Mouse (Mus musculus): Measurements from ENCODE around the gene Ptpn7.
"Not testable (repeated sequence)": the region's sequence is repeated elsewhere in the genome, so short reads cannot be mapped to it uniquely, and the experiment has no call there.

Gene Ptpn7

DNA sequence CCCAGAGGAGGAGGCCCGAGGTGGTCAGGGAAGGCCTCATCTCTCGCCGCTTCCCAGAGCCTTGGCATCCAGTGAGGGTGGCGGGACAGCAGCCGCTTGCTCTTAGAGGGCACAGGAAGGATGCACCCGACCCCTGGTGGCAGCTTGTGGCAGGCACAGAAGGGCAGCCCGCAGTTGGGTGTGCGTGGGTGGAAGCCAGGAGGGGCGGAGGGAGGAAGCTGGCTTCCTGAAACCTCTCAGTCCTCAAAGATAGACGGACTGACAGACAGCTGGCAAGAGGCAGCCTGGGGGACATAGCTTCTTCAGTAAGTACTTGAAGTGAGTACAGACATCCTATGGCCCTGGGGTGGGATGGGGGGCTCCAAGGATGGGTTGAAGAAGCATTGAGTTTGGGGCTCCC is at the start of gene Ptpn7:
Ptpn7 (plus strand) TSS at position 228 of the 400 bp plus-strand sequence.
- no peak for DNase-seq (ENCODE audit: low read depth, low spot score)

DNA sequence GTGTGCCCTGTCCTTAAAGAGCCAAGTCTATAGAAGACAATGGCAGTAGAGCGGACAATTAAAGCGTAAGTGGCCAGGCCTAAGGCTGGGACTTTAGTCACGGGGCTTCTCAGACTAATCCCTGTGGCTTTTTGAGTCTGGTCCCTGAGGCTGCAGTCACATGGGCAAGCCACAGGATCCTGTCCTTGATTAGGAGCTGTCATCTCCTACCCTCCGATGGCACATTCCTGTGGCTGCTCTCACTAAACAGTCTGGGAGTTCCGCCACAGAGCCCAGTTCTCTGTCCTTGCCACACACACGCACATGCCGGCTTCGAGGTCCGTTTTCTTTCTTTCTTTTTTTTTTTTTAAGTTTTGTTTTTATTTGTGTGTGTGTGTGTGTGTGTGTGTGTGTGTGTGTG is 49.0 kb upstream of the Ptpn7 start:
- no peak for DNase-seq (ENCODE audit: low read depth, low spot score)

DNA sequence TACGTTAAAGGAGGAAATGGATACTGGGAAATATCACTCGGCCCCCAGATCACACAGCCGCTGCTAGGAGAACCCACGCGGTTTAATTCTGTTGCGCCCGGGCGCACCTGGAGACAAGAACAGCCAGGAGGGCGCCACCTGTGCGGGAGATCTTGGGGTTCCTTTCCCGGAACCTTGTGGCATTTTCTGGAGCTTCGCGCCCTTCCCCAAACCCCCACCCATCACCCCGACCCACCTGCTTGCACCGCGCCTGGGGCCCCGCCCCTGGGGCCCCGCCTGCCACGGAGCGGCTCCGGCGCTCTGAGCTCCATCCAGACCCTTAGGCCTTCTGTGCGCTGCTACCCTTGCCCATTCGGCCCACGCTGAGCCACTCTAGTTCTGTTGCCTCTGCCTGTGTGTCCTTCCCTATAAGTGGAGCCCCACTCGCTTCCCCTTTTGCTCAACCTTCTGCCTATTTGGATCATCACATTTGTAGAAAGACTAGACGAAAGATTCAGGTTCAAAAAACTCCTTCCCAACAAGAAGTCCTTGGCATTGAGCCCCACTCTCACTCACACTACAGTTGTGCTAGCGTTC is 47.1 kb upstream of the Ptpn7 start:
- no peak for DNase-seq (ENCODE audit: low read depth, low spot score)

DNA sequence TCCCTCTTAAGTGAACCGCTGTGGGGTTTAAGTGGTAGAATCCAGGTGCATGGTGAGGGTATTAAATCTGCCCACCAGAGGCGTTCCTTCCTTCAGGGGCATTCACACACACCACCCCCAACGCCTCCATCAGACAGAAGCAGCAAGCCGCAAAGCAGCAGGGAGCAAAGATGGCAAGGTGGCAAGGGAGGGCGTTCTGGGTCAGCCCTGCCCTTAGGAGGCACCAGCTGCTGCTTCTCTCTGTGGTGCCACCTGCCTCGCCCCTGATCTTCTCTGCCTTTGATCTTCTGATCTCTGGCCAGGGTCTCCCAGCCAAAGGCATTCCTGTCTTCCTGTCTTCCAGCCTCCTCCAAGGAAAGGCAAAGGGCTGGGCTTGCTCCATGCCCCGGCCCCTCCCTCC is 46.5 kb upstream of the Ptpn7 start:
- DNase-seq (ENCODE audit: low read depth, low spot score): no peak

DNA sequence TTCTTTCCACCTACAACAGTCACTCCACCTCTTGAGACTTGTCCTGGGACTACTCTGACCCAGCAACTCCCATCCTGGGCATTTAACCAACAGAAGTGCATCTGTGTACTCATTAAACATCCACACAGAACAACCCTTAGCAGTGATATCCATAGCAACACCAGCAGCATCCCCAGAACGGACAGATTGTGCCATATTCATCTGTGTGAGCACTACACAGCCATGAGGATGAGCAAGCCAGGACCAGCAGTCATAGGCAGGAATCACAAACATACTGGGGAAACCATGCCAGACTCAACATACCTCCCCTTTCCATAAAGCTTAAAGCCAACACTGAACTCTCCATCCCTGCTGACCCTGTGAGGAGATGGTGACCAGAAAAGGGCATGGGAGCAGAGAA is 45.1 kb upstream of the Ptpn7 start:
- no peak for DNase-seq (ENCODE audit: low read depth, low spot score)

DNA sequence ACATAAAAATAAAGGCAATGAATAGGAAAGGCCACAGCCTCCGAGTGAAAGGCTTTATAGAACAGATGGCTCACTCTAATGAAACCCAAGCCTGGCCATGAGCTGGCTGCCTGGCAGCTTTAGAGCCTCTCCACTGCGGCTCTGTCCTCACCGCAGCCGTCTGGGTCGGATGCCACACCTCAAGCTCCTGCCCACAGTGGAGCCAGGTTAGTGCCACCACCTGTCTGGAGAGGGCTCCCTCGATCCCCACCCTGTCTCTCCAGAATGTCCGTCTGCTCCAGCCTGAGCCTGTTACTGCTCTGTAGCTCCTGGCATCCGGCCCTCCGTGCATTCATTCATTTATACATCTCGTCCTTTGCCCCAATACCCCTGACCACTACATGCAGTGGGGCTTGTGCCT is 42.9 kb upstream of the Ptpn7 start:
- no peak for DNase-seq (ENCODE audit: low read depth, low spot score)

DNA sequence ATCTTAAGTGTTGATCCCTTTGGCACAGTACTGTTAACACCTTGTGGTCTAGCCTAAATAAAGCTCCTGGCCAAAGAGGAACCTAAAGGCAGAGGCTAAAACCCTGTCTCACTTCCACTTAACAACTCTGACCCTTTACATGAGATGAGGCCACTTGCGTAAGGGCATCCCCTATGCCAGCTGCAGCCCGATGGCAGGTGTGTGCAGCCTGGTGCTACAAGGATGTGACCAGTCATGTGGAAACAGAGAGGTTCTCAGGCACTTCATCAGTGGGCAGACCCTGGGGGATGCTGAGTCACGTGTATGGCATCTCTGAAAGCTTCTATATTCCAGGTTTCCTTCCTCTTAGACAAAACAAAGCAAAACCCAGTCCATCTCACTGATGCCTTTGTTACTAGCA is 41.6 kb upstream of the Ptpn7 start:
- DNase-seq (ENCODE audit: low read depth, low spot score): no peak

DNA sequence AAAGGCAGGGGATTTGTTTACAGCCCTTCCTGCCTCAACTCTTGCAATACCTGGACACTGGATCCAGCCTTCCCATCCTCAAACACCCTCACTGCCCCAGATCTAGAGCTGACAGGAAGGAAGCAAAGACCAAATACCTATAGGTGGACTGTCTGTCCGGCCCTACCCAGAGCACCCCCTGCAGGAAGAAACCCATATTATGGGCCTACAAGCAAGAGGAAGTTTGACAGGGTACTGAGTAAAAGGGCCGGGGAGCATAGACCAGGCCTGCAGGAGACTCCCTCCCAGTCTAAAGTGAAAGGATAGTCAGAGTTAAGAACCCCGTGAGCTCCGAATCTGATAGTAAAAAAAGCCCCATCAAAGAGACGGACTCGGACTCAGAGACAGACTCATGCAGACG is 37.8 kb upstream of the Ptpn7 start:
- DNase-seq (ENCODE audit: low read depth, low spot score): no peak

DNA sequence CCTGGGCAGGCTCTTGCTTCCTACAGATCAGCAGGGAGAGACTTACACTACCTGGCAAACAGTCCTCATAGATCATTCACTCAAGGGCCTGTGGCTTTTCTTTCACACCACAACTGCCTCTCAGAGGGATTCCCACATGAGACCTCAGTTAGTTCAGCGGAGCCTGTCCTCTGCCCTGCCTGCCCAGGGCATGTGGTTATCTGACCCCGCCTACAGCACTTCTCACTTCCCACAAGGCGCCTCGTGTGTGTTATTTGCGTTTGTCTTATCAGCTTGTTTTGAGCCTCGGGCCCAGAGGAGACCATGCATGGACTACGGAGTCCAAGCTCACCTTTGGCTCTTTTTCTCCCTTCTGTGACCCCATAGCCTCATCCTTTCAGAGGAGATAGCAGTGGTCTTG is 37.3 kb upstream of the Ptpn7 start:
- no peak for DNase-seq (ENCODE audit: low read depth, low spot score)

DNA sequence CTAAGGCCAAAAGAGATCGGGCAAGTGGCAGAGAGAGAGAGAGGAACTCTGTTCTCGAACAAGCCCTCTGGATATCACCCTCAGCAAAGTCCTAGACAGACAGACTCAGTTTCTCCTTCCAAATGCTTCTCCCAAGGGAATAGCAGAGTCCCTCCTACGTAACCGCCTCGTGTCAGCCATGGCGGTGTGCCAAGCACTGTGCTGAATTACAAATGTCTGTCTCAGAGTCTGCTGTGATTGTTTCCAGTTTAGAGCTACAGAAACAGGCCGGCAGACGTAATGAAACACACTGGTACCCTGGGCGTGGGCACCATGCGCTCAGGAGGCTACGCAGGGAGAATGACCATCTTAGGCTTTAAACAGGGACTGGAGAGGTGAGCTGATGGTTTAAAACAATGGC is 36.2 kb upstream of the Ptpn7 start:
- DNase-seq (ENCODE audit: low read depth, low spot score): no peak

DNA sequence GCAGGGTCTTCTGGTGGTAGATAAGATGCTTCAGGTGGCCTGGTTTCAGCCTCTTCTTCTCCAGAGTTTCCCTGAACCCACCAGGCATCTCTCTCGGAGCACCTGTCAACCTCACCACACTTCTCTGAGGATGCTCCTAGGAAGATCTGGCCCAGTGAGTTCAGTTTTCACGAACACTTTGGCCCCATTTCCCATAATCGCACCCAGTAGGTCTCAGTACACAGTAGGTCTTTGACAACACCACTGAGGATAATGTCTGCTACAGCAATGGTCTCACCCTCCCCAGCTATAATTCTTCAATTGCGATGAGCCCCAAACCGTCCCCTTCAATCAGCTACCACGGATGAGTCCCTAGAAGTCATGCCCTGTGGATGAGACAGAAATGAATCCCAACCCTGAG is 35.1 kb upstream of the Ptpn7 start:
- no peak for DNase-seq (ENCODE audit: low read depth, low spot score)

DNA sequence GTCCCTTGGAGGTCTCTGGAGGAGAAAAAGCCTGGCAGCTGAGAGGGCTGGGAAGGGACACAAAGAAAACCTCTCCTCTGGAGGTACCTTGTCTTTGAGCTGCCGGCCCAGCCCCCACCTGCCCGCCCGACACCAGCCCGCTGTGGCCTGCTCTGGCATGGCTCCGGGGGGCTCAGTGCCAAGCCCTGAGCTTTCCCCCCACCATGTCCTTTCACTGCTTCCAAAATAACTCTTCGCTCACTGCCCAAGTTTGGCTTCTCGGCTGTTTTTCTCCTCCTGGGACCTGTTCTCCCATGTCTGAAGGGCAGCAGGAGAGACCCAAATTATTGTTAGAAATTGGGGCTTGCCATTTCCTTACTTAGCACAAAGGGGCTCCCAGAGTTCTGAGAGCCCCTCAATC is 34.1 kb upstream of the Ptpn7 start:
- DNase-seq (ENCODE audit: low read depth, low spot score): no peak

DNA sequence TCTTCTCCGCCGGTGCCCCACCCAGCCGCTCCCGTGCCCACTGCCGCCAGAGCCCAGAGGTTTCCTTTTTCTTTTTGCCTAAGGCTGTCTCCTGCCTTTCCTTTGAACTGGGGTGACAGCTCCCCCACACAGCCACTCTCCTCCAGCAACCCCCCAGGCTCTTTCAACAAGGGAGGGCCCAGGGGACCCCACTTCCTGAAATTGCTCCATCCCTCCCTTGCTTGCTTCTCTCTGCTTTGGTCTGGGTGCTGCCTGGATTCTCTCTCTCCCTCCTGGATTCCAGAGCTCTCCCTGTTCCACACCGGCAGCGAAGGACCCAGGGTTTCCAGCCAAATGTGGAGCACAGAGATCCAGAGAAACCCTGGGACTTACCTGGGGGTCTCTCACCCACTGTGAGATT is 32.1 kb upstream of the Ptpn7 start:
- no peak for DNase-seq (ENCODE audit: low read depth, low spot score)

DNA sequence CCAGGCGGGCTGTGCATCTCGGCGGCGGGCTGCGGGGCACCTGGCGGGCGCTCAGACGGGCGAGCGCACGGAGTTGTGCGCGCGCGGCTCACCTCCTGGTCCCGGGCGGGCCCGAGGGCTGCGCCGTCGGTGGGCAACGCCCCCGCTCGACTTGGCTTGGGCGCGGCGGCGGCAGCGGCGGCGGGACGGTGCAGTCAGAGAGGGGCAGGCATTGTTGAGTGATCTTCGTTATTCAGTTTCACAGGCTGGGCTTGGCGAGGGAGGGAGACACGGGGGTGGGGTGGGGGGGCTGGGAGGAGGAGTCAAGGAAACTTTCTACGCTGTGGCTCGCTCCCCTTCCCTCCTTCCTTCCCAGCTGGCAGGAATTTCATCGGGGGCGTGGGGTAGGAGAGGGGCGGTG is 27.4 kb upstream of the Ptpn7 start, which contains the start of gene Lgr6:
Lgr6 (minus strand) TSS at position 153 of the 400 bp plus-strand sequence.
- no peak for DNase-seq (ENCODE audit: low read depth, low spot score)

DNA sequence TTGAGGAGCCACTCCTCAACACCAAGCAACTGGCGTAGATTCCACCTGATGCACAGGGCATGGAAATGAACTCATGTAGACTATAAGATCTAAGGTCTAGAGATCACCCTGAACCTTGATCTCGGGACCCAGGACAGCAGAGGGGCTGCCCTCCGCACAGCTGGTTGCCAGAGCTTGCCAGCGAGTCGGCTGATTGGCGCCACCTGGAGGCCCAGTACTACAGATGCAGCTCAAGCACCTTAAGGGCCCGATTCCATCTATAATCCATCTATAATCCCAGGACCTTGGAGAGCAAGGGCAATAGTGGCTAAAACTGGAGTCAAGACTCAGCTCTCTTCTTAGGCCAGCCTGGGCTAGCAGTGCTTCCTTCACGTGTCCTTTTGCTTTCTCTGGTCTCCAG is 26.5 kb upstream of the Ptpn7 start:
- peak; percentile 54 for DNase-seq (ENCODE audit: low read depth, low spot score)

DNA sequence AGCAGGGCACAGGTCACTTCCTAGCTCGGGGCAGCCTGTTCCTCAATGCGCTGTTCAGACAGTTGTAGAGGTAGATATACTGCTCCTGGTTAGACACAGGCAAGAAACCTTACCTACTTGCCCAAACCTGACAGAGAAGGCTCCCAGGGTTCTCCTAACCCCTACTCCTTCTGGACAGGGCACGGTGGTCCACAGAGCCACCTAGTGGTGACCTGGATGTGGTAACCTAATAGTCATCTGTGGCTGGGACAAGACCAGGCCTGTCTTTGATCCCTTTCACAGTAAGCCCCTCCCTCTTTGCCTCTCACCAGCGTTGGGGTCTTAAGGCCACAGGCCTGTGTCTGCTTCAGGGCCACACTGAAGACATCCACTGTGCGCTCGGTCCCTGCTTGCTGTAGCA is 23.9 kb upstream of the Ptpn7 start:
- peak; percentile 40 for DNase-seq (ENCODE audit: low read depth, low spot score)

DNA sequence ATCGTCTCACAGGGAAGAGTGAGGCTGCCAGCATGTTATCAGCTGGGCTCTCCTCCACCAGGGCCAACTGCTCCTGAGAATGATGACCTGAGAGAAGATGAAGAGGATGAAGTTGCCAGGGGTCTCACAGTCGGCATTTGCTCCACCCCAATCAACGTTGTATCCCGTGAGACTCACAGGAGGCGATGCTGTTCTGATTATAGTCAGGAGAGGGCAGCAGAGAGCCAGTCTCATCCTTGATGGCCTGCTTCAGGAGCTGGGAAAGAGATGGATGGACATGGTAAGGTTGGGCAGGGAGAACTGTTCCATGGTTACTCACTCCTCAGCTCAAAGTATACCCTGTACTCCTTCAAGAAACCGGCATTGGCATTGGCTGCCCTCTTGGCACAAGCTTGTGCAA is 22.4 kb upstream of the Ptpn7 start:
- peak; percentile 45 for DNase-seq (ENCODE audit: low read depth, low spot score)

DNA sequence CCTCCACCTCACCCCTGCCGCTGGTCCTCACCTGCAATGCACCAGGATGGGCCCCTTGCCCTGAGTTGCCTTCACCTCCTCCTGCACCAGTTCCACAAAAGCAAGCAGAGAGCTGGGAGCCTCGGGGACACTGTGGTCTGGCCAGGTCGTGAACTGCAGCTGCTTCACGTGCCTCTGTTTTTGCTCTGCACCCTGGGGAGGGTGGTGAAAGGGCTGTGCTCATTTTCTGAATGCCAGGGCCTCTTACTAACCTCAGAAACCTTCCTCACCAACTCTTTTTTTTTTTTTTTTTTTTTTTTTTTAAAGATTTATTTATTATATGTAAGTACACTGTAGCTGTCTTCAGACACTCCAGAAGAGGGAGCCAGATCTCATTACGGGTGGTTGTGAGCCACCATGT is 21.2 kb upstream of the Ptpn7 start:
- DNase-seq (ENCODE audit: low read depth, low spot score): not testable (repeated sequence)

DNA sequence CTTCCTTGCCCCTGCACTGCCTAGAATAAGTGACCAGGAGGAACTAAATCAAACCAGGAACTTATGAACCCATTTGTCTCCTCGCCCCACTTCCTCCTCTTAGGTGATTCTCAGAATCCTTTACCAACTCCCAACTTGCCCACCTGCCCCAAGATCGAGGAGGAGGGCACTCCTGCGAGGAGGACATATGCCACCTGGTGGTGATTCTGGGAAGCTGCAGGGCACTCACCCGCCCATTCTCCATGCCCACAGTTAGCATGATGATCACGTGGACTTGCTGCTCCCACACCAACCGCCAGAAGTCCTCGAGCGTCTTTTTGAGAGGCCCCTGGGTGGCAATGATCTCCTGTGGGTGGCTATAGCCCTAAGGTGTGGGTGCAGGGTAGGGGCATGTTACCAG is 19.8 kb upstream of the Ptpn7 start:
- DNase-seq (ENCODE audit: low read depth, low spot score): no peak

DNA sequence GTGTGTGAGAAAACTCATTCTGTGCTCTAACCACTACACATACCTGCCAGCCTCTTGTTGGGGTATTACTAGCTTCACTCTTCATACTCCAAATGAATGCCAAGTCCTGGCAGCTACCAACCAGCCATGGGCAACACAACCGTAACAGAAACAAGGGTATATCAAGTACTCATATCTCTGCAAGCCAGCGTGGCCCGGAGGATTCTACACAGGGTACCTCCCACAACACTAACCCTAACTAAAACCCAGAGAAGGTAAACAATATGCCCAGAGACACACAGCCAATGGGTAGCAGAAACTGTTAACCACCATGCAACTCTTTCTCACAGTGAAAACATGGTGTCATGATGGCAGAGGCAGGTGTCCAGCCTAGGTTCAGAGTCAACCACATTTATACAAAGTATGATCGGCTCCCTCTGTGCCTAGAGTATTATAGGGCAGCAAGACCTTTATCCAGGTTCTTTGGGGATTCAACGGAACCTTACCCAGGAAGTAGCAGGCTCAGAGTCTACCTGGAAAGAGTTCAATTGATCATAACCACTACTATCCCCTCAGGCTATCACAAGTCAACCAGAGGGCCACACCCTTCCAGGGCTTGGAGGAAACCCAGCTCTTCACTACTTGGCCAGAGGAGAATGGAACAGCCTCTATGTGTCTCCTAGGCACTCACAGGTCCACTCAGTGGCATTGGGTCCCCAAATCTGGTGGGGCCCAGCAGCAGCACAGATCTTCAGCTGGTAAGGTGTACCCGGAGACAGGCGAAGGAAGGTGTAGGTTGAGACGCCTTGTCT is 7.7 kb upstream of the Ptpn7 start:
- DNase-seq (ENCODE audit: low read depth, low spot score): no peak

DNA sequence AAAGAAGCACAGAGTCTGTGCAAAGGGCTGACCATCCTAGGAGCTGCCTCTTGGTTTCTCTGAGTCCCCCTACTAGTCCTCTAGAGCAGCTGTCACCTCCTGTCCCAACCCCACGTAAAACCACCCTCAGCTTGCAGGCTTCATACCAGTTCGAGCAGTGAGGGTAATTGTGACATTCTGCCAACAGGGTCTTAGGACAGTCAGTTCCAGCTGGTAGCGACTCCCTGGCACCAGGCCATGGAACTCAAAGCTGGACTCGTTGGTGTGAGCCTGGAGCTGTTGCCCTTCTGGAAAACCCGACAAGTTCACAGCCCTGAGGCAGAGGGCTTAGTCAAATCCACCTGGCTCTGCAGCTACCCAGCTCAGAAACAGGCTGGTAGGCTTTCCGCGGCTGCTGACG is 6.5 kb upstream of the Ptpn7 start:
- no peak for DNase-seq (ENCODE audit: low read depth, low spot score)

DNA sequence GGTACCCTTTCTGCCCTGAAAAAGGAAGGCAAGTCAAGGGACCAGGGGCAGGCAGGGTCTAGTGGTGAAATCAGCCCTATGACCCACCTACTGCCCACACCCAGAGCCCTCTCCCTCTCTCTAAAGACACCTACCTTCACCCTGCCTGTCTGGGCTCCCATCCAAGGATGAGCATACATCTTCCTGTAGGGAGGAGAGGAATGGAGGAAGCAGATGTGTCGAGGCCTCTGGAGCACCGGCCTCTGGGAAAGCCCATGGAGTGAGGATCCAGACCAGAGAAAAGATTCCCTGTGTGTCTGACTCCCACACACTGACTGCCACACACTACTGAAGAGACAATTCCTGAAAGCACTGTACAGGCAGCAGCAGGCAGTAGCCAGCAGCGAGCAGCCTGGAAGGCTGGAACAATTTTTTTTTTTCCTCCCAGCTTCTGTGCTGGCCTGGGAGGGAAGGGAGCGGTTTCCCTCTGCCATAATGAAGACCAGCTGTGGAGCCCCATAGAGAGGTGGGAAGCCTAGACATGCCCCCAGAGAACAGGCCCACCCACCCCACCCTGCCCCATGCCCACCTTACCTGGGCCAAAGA is 6.0 kb upstream of the Ptpn7 start:
- DNase-seq (ENCODE audit: low read depth, low spot score): no peak

DNA sequence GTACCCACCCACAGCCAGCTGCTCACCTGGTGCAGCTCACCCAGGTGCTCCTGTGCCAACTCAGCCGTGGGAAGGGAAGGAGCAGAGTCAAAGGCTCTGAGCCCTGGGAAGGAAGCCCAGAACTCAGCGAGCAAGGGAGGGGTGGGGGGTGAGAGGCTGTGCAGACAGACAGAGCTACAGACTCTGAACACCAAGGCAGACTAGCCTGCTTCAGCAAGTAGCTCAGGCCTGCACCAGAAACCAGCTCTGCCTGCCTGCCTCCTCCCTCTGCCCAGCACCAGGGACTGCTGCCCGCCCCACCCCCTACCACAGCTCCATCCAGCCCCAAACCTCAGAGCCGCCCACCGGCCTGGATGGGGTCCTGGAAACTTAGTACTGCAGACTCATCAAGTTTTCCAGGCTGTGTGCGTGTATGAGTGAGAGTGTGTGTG is 4.5 kb upstream of the Ptpn7 start:
- no peak for DNase-seq (ENCODE audit: low read depth, low spot score)

Measured in retina, adult 2 months (tissue).